Mouse (Mus musculus) 3T3-L1 (cell line): ENCODE results near the gene Cfap157.

ENCODE experiments used
- DNase-seq: peaks from one replicate; pipeline ENCODE4 v3.0.0-alpha.2; 2015; ENCODE audit warnings: low read depth, low spot score

The Cfap157 gene

DNA sequence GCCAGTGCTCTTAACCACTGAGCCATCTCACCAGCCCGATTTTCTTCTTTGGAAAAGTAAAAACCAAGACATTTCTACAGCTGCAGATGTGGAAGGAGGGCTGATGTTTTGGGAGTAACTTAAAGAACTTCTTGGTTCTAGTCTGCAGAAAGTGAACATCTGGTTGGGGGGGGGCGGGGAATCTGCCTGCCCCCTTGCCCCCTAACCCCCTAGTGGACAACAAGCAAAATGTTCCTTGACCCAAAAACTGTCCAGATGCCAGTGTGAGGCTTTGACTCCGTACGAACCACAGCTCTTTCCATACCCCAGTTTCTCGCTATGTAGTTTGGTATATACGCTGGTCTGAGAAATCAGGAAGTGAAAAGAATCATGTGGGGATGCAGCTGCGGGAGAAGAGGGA is 34.0 kb downstream of the Cfap157 start:
- no peak for DNase-seq

DNA sequence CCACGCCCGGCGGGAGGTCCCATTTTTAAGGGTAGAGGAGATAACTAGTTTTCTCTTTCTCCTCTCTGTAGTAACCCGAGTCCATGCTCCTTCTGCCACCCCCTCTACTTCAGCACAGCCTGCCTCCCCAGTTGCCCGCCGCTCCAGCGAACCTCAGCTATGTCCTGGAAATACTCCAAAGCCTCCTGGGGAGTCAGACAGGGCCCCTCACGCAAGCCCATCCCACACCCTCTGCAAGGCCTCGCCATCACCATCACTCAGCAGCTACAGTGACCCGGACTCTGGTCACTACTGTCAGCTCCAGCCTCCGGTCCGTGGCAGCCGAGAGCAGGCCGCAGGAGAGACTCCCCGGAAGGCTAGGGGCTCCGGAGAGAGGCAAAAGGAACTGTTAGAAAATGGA is 35.1 kb downstream of the Cfap157 start:
- no peak for DNase-seq

DNA sequence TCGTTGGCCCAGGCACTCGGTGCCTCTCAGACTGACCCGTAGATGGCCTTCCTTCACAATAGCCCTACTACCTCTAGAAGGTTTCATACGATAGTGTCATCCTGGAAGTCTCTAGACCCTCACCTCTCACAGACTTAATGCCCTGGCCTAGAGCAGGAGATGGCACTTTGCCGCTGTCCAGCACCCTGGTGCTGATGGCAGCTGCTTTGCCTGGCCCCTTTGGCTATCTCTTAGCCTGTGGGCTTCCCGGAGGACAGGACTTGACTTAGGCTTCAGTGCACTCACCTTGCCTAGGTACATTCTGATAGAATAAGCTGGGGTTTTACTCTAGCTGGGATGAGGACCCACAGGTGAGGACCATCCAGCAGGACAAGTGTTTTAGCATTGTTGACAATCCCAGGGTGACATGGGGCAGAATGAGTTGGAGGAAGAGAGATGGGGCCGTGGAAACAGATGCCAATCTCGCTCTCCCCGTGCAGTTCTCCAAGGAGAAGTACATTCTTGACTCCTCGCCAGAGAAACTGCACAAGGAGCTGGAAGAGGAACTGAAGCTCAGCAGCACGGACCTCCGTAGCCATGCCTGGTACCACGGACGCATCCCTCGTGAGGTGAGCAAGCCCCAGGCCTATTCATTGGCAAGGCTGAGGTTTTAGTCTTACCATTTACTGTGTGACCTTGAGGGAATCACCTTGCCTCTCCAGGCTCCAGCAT is 39.8 kb downstream of the Cfap157 start:
- peak; percentile 41 for DNase-seq

DNA sequence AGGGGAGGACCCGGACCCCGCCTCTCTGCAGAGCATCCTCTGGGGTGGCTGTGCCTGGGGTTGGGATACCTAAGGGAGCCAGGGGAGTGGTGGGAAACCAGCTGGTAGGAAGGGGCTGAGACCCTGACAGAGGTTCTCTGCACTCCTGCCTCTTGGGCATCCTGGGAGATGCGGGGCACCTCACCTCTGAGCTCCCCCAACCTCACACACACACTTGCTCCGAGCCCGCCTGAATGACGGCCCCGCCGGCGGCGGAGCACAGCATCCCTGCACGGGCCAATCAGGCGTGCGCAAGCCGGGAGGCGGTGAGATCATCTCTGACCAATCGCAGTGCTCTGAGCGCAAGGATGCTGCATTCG is 42.1 kb downstream of the Cfap157 start:
- DNase-seq: no peak

DNA sequence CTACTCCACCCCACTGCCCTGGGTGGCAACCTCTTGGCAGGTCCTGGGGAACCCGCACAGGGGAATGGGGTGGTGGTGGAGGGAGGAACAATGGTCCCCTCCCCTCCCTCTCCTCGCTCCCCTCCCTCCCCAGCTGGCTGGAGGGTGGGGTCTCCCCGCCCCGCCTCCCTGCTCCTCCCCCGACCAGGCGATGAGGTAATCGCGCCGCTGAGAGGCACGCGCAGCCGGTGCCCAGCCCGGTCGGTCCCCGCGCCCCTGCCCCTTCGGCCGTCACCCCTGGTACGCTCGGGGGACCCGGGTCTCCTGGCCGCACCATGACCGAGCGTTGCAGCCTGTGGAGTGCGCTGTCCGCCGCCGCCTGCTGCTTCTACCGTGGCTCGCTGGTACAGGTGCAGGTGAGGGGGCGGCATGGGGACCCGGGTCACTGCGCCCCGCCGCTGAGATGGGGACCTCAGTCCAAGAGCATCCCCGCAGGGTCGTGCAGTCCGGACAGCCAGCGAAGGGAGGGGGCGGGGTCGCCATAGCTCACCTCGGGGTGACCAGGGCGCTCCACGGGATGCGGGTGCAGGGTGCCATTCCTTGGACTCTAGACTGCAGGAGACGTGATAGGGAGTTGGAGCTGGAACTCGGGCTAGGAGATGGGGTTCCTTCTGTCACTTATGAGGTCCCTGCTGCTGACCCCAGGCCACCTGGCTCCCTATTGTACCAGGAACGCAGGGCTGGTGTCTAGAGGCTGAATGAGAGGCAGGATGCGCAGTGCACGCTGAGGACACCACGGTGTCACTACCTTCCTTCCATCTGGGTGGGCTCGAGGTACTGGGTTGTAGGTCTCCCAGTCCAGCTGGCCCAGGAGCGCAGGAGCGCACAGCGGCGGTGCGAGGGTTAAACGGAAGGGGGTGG is 42.7 kb downstream of the Cfap157 start:
- DNase-seq: no peak

DNA sequence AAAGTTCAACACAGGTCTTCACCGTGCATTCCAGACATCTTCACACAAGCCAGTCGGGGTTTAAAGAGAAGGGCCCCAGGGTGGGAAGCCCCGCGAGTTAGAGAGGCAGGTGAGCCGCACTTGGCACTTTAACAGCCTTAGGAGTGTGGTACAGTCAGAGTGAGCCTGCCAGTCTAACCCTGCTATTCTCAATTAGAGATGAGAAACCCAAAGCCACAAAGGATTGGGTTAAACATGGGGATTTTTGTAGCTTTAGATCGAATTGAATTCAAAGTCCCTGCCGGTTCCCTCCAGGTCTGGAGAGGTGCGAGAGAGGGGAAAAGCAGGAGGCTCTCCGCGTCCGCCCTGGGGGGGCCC is 43.3 kb downstream of the Cfap157 start, which contains the start of gene 6330409D20Rik:
TSS of gene 6330409D20Rik (minus strand) at position 101 of the 357 bp plus-strand sequence.
- DNase-seq: no peak

DNA sequence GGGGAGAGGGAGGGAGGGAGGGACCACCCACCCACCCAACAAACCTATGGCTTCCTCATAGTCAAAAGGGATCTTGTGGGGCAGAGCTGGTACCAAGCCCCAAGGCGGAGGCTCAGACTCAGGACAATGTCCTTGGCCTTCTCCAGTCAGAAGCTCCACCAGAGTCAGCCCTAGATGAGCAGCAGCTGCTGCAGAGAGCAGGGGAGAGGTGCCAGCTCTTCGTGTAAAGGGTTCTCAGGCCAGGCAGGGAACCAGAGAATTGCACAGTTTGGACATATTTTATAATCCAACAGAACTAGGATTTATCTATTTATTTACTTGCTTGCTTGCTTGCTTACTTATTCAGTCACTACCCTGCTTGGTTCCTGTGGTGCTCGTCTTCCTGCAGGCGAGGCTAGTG is 44.9 kb downstream of the Cfap157 start:
- DNase-seq: no peak

DNA sequence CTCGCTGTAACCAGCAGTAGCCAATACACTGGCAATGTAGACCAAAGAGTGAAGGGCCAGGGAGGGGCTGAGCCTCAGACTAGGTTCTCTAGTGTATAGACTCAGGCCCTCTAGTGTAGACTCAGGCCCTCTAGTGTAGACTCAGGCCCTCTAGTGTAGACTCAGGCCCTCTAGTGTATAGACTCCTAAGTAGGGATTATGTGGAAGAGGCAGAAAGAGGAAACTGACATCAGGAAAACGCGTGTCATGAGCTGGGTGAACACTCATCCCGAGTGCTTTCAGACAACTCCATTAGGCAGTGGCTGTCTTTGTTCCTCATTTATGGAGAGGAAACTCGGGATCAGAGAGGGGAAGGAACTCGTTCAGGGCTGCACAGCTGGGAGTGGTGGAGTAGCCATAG is 47.2 kb downstream of the Cfap157 start:
- DNase-seq: no peak

DNA sequence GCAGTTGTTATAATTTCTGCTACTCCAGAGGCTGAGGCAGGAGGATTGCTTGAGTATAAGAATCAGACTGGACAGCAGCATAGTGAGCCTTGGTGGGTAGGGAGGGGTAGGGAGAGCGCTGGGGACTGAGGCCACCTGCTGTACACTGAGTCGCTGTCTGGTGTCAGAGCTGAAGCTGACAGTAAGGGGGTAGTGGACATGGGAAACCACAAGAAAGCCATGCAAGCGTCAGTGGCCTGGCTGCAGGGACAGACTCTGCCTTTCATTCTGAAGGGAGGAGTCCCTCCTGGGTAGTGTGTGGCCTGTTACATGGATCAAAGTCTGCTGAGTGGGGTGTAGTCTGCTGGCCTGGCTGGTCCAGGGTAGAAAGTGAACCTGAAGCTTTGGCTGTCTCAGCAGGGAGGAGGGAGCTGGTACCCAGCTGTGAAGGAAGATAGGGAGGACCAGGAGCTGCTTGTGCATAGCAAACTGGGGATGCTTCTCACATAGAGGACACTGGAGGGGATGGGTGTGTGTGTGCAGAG is 47.9 kb downstream of the Cfap157 start:
- no peak for DNase-seq

DNA sequence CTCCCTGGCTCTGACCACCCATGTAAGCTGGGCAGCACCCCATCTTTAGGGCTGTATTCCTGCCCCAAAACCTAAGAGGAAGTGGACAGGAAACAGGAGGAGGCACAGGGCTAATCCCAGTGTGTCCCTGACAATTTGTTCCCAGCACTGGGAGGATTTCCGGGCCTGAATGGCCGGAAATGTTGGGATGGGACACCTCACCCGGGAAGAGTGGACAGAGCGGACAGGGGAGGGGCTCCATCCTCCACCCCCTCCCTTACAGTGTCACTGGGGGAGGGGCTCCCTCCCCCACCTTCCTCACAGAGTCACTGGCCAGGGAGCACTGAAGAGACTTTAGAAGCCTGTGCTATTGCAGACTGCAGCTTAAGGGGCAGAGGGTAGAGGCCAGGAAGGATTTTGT is 49.3 kb downstream of the Cfap157 start:
- DNase-seq: no peak

DNA sequence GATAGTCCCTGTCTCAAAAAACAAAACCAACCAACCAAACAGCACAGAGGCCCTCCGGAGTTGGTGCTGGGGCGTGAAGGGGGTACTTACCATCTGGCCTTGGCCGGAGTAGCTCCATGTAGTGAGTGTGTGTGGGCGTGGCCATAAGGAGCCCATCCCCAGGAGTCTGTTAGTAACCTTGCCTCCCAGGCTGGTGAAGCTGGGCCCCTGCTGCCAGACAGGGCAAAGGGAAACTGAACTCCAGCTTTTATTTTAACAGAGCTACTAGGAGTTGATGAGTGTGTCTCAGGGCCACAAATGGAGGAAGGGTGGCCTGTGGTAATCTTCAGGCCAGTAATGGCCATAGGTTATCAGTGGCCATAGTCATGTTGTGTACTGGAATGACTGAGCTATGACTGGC is 49.7 kb downstream of the Cfap157 start:
- no peak for DNase-seq

DNA sequence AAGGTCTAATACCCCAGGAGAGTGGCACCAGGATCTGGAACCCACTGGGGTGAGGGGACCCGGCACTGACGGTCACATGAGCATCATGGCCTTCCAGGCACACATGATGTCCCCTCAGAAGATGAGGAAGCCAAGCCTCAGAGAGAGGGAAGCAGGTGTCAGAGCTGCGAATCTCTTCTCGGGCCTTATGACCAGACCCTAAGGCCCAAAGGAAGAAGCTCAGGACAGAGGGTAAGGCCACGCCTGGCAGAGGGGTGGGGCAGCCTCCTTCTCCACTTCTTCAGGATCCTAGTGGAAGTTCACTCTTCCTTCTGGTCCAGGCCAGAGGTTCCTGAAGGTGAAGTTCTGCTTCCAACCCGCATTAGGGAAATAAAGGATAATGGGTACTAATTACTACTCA is 51.5 kb downstream of the Cfap157 start:
- DNase-seq: no peak

DNA sequence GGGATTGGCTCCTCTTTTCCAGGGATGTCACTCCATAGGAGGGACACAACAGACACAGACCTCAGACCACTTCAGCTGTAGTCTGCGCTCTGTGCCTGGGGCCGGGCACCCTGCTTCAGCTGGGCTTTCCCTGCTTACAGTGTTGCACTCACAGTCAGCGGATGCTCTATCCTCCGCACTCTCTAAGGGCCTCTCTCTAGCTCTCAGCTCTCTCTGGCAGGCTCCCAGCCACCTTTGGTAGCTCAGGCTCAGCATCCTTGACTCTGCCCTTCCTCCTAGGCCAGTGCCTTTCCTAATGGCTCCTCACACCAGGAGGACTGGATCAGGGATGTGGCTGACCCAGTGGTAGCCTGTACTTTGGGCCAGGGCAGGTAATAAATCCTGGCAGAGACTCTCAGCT is 52.3 kb downstream of the Cfap157 start:
- no peak for DNase-seq

DNA sequence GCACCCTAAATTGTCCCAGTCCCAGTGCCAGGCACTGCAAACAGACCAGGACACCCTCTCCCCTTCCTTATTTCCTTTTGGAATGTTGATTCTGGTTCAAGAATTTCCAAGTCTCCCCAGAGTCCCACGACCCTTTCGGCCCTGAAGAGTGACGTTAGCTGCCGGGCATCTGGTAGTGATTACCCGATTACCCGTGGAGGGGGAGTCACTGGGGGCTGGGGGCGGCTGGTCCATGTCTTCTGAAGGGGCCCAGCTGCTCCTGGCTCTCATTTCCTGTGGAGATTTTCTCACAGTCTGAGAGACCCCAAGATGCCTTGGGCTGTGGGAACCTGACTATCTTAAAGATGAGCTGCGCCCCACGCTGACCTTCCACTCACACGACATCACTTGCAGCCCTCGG is 53.4 kb downstream of the Cfap157 start:
- DNase-seq: no peak

DNA sequence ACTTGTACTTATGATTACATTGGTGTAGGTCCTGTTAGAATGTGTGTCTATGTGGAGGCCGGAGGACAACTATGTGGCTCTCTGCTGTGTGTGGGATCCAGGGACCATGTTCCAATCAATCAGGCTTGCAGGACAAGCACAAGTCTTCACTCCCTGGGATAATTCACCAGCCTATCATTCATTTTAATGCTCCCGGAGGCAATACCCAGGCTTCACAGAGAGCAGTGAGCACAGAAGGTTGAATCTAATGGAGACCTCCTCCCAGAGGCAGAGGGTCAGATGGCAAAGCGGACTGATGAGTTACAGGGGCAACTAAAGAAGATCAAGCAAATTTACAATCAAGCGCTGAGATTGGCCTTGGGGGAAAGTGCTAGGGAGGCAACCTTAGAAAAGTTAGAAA is 54.7 kb downstream of the Cfap157 start:
- DNase-seq: no peak

DNA sequence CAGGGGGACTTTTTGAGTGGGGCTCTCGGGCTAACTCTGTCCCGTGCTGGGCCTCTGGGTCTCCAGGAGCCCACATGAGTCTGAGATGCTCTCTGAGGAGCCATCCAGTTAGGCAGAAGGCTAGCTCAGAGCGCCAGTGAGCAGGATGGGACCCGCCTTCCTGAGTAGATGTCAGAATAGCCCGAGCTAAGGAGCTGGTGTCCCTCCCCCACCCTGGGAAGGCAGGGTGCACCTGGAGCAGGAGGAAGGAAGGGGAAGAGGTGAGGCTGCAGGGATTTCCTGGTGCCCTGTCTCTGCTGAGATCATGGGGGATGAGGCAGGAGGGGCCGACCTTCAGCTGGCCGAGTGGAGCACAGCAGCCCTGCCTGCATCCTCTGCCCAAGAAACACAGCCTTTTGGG is 55.8 kb downstream of the Cfap157 start:
- no peak for DNase-seq

DNA sequence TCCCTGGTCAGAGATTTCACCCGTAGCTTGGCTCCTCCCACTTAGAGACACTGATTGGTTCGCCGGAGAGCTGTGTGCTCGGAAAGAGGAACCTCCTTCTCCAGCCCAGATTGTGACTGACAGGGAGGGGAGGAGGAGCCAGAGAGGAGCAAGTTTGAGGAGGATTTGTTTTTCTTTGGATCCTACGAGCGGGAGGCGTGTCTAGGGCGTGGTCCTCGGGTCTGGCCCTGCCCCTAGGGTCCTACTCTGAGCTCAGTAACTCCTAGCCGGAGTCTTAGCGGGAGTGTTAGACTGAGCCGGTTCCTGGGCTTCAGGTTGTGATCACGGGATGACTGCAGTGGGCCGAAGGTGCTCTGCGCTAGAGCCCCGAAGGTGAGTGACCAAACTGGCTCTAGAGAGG is 56.8 kb downstream of the Cfap157 start:
- DNase-seq: peak; percentile 91
